Mouse (Mus musculus) NIH3T3 (cell line): Measurements from ENCODE around the gene Rab28.

Experiments
- DNase-seq: peaks from one replicate; pipeline ENCODE4 v3.0.0-alpha.2; 2012; ENCODE audit warnings: low read depth

Gene Rab28

DNA sequence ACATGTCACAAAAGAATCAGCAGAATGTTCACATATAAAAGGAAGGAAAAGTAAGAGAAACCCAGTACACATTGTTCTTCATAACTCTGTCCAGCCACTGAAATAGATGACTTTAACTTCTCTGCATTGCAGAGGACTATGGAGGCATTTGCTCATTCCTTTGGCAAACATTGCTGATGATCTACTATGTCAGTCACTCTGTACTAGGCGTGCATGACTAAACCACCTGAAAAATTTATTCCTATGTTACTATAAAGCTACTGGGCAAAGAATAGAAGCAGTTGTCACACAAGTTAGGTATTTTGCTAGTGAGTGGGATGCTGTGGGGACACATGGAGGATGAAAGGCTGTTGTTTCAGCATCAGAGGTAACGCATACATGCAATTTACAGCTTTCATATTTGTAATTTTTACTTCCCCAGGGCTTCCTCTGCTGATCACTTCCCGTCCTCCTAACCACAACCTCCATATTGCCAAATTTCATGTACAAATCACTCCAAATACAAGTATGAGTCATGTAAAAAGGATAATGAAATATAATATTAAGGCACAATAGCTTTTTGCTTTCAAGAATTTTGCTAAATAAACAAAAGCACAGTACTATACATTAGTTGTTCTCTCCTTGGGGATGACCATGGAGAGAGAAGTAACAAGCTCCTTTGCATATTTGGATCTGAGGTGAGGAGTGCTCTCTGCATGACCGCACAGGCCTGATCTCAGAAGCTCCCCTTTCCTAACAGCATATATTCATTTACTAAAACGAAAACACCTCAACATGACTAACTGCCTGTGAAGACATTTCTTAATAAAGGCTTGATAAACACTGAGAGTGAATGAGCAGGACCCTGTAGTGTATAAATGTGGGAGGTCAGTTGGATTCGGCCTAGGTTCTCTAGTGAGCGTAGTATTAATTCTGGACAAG lies 80.5 kb downstream of the Rab28 start:
- DNase-seq, result peak; percentile 53

DNA sequence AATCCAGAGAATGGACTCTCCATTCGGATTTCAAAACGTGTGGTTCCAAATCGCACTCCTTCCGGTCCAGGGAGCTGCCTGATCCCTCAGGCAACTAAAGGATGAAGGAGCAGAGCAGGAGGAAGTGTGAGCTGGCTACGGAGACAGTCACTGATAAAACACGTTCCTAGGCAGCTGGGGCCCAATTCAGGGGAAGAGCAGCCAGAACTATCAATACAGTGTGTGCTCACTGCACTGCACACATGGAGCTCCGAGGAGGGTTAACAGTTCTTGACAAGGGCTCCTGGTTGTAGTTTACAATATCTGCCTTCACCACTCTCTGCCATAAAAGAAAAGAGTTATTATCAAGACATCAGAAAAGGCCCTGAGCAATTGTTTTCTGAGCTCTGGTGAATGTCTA lies 82.4 kb downstream of the Rab28 start:
- DNase-seq, result no peak

DNA sequence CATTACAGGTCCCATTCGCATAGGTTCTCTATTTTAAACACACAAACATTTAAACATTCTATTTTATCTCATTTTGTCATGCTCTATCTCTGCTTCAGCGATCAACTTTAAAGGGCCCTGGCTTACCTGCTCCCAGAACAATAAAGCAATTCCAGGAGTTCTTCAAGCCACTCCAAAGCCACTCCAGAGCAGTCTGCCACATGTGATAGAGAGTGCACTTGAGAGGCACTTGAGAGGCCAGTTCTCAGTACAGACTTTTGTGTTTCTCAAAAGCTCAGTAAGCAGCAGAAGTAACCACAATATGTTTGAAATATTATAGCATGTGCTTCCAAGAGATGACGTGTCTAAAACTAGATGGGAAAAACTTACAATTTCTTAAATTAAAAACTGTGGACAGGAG lies 86.2 kb downstream of the Rab28 start:
- DNase-seq, result no peak

DNA sequence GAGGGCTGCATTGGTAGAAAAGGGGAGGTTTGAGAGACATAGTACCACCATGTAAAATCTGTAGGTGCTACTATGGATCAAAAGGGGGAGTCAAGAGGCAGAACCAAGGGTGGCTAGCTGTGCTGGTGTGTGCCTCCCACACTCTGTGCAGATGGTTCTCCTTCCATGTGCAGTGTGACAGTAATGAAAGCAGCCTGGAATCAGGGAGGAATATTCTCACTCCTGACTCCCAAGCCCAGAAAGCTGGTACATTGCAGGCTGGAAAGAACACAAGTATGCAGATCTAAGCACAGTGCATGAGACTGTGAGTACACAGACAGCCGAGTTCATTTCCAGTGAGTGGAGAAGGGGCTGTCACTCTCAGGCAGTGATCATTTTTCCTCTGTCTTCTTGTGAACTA lies 89.0 kb downstream of the Rab28 start:
- DNase-seq, result no peak

DNA sequence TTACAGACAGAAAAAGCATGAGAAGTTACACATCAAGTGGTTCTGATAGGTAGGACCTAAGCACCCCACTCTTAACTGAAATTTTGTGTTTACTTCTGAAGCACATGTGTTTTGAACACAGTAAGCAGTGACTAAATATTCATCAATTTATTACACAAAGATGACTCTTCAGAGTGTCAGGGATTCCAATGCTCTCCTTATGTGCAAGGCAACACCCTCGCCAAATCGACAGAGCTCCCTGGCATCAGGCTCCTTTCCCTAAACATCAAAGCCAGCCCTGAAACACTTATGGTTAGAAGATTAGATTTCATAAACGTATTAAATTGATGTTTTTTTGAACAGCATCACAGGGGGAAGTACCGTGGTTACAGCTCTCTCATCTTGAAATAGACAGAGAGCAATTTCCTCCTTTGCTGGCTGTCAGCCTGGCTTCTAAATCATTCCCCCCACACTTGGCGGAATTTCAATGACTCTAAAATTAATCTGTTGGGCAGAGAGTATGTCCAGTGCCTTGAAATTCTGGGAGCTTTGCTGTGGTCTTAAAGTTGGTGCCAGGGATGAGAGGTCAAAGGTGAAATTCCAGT lies 97.4 kb downstream of the Rab28 start:
- no peak for DNase-seq

DNA sequence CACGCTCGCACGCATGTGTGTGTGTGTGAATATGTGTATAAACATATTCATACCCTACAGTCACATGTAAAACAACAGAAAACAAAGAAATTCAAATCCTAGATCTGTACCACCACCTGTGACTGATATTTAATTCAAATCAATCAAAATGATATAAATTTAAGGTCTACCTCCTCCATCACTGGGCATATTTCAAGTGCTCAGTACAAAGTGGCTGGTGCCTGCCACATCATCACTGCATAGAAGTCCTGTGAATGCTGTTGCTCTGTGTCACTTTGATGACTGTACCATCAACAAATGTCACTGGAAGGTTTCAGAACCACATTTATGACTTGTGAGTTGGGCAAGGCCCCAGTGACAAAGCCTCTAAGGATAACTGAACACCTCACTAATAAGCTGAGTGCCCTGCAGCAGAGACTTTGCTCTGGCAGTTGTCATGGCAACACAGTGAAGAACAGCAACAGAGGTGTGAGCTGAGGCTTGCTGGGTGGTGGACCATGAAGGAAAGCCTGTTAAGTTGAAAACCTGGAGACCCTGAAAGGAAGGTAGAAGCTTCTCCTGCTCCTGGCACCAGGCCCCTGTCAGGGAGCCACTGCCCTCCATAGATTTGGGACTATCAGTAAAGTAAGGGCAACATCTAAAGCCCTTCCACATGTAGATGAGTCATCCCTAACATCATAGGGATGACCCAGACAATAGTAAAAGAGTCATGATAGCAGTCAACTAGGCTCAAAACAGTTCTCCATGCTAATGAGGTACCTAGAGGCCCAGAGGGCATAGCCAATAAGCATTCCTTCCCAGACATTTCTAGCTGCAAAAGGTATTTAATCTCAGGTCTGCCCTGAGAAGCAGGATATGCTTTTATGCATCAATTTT lies 111.5 kb downstream of the Rab28 start:
- DNase-seq, result no peak

DNA sequence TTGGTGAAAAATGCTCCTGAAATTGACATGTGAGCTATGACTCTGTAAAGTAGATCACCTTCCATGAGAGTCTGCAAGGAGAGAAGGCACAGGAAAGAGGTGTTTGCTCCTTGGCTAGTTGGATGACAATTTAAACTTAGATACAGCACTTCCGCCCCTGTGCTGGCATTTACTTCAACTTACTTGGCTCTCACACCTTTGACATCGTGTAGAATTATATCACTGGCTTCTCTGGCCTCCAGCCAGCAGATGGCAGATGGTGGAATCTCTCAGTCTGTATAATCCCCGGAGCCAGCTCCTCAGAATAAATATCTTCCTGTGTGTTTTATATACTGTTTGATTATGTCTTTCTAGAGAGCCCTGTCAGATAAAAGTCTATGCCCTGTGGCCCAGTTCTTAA lies 112.8 kb downstream of the Rab28 start:
- DNase-seq, result no peak

DNA sequence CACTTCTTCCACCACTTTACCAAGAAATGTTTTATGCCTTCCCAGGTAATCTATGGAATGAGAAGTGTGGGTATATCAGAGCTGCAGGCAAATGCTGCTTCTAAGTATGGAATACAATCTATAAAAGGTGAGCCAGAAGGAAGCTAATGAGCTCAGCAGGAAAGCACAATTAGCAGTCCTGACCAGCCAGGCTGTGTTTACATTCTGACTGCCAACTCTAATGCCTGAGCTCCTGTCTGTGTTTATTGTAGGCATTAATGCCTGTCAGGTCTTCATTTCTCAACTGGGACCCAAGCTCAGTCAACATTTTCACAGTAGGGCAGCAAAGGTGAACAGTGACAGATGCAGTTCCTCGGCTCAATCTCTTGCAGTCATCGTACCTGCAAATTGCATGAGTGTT lies 129.9 kb downstream of the Rab28 start:
- no peak for DNase-seq
